Mouse (Mus musculus) brain, embryonic 14.5 days (tissue): Measurements from ENCODE around the gene Utp3.

Experiments
- CTCF ChIP-seq: fragments of 200-500 bp; IDR thresholded peaks from 2 replicates; pipeline ENCODE4 v1.5.1; 2012; ENCODE audit warnings: inconsistent platforms, mild to moderate bottlenecking, moderate library complexity, borderline replicate concordance; ENCODE audit not compliant: insufficient read depth, insufficient read length; ENCODE audit errors: extremely low read depth
- POLR2A ChIP-seq: fragments of 200-500 bp; IDR thresholded peaks from 2 replicates; pipeline ENCODE4 v1.6.1; 2012; ENCODE audit warnings: mild to moderate bottlenecking, inconsistent platforms, borderline replicate concordance; ENCODE audit not compliant: poor library complexity, insufficient read depth, insufficient read length, severe bottlenecking; ENCODE audit errors: extremely low read depth

DNA sequence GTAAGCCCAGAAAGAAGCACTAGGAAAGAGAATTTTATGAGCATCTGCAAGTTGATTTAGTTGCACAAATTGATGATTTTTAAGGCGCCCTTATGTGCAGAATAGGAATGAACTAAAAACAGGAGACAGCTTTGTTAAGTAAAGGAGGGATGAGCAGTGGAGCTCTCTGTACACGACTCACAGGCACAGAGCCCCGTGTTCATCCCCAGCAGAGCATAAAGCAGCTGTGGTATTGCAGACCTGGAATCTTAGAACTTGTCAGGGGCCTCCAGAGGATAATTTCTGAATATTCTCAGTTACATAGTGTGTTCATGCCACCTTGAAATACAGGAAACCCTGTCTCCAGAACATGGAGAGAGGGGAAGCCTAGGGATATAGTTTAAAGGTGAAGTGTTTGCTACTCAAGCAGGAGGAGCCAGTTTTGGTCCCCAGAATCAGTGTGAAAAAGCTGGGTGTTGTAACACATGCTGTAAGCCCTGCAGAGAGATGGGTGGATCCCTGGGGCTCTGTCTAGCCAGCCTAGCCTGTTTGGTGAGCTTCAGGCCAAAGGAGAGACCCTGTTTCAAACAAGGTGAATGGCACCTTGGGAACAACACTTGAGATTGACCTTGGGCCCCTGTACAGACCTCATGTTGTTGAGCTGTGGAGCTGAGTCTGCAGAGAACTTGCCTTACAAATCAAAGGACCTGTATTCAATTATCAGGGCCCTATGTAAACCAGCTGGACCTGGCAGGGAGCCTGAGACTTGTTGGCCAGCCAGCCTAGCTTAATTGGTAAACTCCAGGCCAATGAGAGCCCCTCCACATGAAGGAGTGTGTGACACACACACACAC lies 21.5 kb downstream of the Utp3 start:
- no peak for TF ChIP-seq POLR2A
- no peak for TF ChIP-seq CTCF
